Mouse (Mus musculus) midbrain, postnatal 0 days (tissue): ENCODE measurements at regions not wholly inside any gene's neighbourhood (a gene's known extent, or its start where the extent isn't known, plus 50 kb on each side); places are given as distances from the start of the nearest gene placed in this dataset.
"Not testable (repeated sequence)": the region's sequence is repeated elsewhere in the genome, so short reads cannot be mapped to it uniquely, and the experiment has no call there.

Experiments used
- ATAC-seq: fragments of 200-750 bp; cut with Nextera tagmentation; 2 replicates; pipeline ENCODE4 v1.8.0; 2017; ENCODE audit warnings: moderate number of reproducible peaks, mild to moderate bottlenecking, moderate TSS enrichment, moderate library complexity; ENCODE audit not compliant: low FRiP score
- DNase-seq: peaks from one replicate; pipeline ENCODE4 v3.0.0-alpha.2; 2015; ENCODE audit warnings: low spot score
- H3K27ac ChIP-seq: fragments of 300-500 bp; sonication (generic); 2 replicates; pipeline ENCODE4 v1.5.1; 2014; ENCODE audit warnings: low read depth, mild to moderate bottlenecking, low read length, mixed read lengths
- H3K27me3 ChIP-seq: fragments of 300-500 bp; sonication (generic); 2 replicates; pipeline ENCODE4 v1.6.1; 2014; ENCODE audit warnings: low read length, control low read depth, mixed read lengths; ENCODE audit not compliant: insufficient read depth
- H3K36me3 ChIP-seq: fragments of 300-500 bp; sonication (generic); 2 replicates; pipeline ENCODE4 v1.6.1; 2014; ENCODE audit warnings: low read length, control low read depth, mixed read lengths; ENCODE audit not compliant: insufficient read depth
- H3K4me1 ChIP-seq: fragments of 300-500 bp; sonication (generic); 2 replicates; pipeline ENCODE4 v1.6.1; 2014; ENCODE audit warnings: mild to moderate bottlenecking, control low read depth, antibody characterized with exemption, low read length, mixed read lengths; ENCODE audit not compliant: insufficient read depth
- H3K4me2 ChIP-seq: fragments of 300-500 bp; sonication (generic); 2 replicates; pipeline ENCODE4 v1.6.1; 2014; ENCODE audit warnings: low read depth, mild to moderate bottlenecking, low read length, mixed read lengths; ENCODE audit not compliant: poor library complexity, severe bottlenecking
- H3K4me3 ChIP-seq: fragments of 300-500 bp; sonication (generic); 2 replicates; pipeline ENCODE4 v1.5.1; 2014; ENCODE audit warnings: low read depth, mild to moderate bottlenecking, low read length, moderate library complexity
- H3K9ac ChIP-seq: fragments of 300-500 bp; sonication (generic); replicated peaks from 2 replicates; pipeline ENCODE4 v1.6.1; 2014; ENCODE audit warnings: mild to moderate bottlenecking, low read length, moderate library complexity, mixed read lengths; ENCODE audit not compliant: poor library complexity, severe bottlenecking
- H3K9me3 ChIP-seq: fragments of 300-500 bp; sonication (generic); 2 replicates; pipeline ENCODE4 v1.6.1; 2016; ENCODE audit warnings: low read length, control low read depth
- CTCF ChIP-seq: IDR thresholded peaks from 2 replicates; pipeline ENCODE4 v1.5.1; 2016; ENCODE audit warnings: antibody characterized with exemption, mild to moderate bottlenecking
- WGBS: fragments of 180-500 bp; shearing (Covaris S2); extraction: QIAGEN DNeasy Blood & Tissue Kit; methylation state at CpG from one replicate; pipeline ENCODE4 v1.1.7; 2014; 5-methylcytosine and 5-hydroxymethylcytosine counted together

DNA sequence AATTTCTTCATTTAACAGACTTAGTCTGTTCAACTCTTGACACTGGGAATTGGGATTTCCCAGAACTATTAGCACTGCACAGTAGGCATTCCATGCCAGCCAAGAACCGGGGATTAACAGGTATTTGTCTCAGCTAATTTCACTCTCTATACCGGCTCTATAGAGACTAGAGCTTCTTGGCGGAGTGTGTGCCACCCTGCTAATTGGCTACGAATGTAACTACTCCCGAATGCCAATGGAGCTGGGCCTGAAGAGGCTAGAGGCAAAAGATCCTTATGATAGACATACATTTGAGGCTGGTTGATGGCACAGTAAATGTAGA is 216.0 kb upstream of the Arx start:
- H3K4me2 ChIP-seq, result no peak overlapping the region
- DNase-seq, result peak; percentile 8
- H3K9me3 ChIP-seq, result no peaks in the 10 kb centered on the region

DNA sequence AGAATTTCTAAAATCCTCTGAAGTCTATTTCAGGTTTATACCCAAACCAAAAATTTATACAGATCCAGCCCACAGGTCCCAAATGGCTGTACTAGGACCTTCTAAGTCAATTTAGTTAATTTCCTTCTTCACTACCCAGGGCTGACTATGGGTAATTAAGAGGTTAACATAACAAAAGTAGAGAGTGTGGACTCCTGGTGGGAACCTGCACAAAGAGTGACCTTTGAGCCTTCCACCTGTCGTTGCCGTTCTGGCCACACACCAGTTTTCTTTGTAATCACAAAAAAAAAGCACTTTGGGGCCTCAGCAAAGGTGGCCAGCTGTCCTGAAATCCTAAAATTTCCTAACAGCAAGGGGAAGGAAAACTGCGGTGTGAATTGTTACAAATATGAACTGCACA is 197.3 kb upstream of the Arx start:
- Histone ChIP-seq H3K36me3 (no peaks in the 10 kb centered on the region), H3K4me3 (no peak overlapping the region), H3K4me2 (no peak overlapping the region), H3K4me1 (no peaks in the 10 kb centered on the region), H3K27ac (no peak overlapping the region), H3K27me3 (no peaks in the 10 kb centered on the region), H3K9ac (no peak overlapping the region), H3K9me3 (no peaks in the 10 kb centered on the region)
- 24% methylated on average over 3 of the region's 3 CpGs for WGBS
- DNase-seq, result no peak
- TF ChIP-seq CTCF, result no peak
- no peak for ATAC-seq

More for the DNA sequence above, 216.0 kb upstream of the Arx start:
- Histone ChIP-seq H3K4me3 (no peak overlapping the region), H3K27me3 (no peaks in the 10 kb centered on the region), H3K27ac (no peak overlapping the region), H3K36me3 (no peaks in the 10 kb centered on the region), H3K4me1 (no peaks in the 10 kb centered on the region), H3K9ac (no peak overlapping the region)
- 40% methylated on average over 5 of the region's 5 CpGs for WGBS
- TF ChIP-seq CTCF, result no peak
- no peak for ATAC-seq

DNA sequence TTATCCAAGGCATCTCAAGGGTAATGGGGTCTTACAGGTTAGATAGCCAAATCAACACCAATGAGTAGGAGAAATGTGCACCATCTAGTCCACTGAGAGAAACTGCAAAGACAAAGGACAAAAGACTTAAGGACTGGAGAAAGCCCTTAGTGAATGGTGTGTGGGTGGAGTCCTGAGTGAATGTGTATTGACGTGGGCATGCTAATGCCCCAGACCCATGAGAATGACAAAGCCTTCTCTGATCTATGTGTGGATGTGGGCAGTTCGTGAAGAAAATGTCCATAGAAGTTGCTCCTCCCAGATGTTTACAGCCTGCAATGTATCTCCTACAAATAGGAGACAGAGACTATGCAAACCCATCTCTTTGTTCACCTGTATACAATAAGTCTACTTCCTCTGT is 188.7 kb upstream of the Arx start:
- Histone ChIP-seq H3K9ac (no peak overlapping the region), H3K27ac (no peak overlapping the region), H3K9me3 (no peaks in the 10 kb centered on the region), H3K4me2 (no peak overlapping the region), H3K27me3 (no peaks in the 10 kb centered on the region), H3K4me1 (no peaks in the 10 kb centered on the region), H3K4me3 (no peak overlapping the region), H3K36me3 (no peaks in the 10 kb centered on the region)
- TF ChIP-seq CTCF, result no peak
- 62% methylated on average over 2 of the region's 2 CpGs for WGBS
- no peak for DNase-seq
- no peak for ATAC-seq

DNA sequence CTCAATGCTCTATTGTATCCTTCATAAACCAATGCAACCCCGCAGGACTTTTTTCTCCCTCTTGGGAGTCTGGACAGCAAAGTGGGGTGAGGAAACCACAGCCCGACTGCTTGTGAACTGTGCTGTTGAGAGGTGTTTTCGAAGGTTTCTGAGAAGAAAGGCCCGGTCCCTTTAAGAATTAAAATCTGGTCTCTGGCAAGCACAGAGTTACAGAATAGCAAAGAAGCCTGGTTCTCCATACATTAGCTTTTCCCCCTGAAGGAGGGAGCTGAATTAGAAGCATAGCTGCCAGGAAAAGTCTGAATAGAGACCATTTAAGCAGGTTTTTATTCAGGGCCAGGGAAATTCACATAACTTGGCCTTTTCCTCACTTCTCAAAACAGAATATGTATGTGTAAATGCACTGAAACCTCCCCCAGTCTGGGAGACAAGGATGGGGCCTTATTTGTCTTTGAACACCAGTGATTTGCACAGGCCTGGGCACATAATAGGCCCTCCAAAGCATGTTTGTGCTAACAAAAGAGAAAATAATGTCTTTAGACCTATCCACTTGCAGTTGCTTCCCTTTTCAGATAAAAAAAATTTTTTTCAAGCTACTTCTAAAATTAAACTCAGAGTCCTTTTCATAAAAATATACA is 178.2 kb upstream of the Arx start:
- Histone ChIP-seq H3K4me3 (no peak overlapping the region), H3K27me3 (no peaks in the 10 kb centered on the region), H3K9ac (no peak overlapping the region), H3K27ac (no peak overlapping the region), H3K36me3 (no peaks in the 10 kb centered on the region), H3K9me3 (no peaks in the 10 kb centered on the region), H3K4me1 (no peaks in the 10 kb centered on the region), H3K4me2 (no peak overlapping the region)
- WGBS, result 47% methylated on average over 4 of the region's 4 CpGs
- no peak for TF ChIP-seq CTCF
- no peak for ATAC-seq
- DNase-seq, result no peak

DNA sequence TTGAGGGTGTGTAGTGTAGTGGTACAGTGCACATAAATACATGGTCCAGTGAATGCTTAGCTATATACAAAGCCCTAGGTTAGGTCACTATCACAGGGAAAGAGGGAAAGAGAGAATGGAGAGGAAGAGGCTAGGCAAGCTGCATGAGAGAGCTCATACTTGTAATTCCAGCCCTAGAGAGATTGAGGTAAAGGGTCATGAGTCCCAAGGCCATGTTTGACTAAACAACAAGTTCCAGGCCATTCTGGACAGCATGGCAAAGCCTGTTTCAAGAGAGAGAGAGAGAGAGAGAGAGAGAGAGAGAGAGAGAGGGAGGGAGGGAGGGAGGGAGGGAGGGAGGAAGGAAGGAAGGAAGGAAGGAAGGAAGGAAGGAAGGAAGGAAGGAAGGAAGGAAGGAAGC is 131.9 kb upstream of the Arx start:
- not testable (repeated sequence) for H3K4me2 ChIP-seq, H3K9me3 ChIP-seq, H3K27ac ChIP-seq, H3K4me1 ChIP-seq, H3K9ac ChIP-seq, ATAC-seq, DNase-seq, H3K4me3 ChIP-seq, H3K36me3 ChIP-seq, H3K27me3 ChIP-seq

DNA sequence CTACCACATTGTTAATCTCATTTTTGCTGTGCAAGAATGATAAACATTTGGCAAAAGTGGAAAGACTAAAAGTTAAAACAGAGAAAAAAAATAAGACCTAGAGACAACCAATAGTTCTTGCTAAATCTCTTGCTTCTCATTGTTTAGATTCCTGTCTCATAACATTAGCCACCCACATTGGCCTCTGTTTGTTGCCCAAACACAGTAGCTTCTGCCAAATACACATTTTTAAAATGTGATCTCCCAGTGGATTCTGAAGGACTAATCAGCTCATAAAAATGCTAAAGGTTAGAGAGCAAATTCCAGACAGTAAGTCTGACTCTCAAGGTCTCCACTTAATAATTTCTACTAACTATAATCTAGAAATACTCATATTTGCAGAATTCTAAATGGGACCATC is 127.1 kb upstream of the Arx start:
- H3K9me3 ChIP-seq, result no peaks in the 10 kb centered on the region
- no peaks in the 10 kb centered on the region for H3K27me3 ChIP-seq
- H3K4me2 ChIP-seq, result no peak overlapping the region
- ATAC-seq (no peak), DNase-seq (no peak)
- H3K4me3 ChIP-seq, result no peak overlapping the region
- H3K9ac ChIP-seq, result no peak overlapping the region
- no peak for TF ChIP-seq CTCF
- H3K36me3 ChIP-seq, result no peaks in the 10 kb centered on the region
- no peak overlapping the region for H3K27ac ChIP-seq
- no peaks in the 10 kb centered on the region for H3K4me1 ChIP-seq
